Mouse (Mus musculus) induced T-regulatory cell, adult 2 months (primary cell): ENCODE data around the gene Zfp978.
"Not testable (repeated sequence)": the region's sequence is repeated elsewhere in the genome, so short reads cannot be mapped to it uniquely, and the experiment has no call there.

Experiments
- DNase-seq: peaks from one replicate; pipeline ENCODE4 v3.0.0-alpha.2; 2012; ENCODE audit warnings: low read depth

The Zfp978 gene

DNA sequence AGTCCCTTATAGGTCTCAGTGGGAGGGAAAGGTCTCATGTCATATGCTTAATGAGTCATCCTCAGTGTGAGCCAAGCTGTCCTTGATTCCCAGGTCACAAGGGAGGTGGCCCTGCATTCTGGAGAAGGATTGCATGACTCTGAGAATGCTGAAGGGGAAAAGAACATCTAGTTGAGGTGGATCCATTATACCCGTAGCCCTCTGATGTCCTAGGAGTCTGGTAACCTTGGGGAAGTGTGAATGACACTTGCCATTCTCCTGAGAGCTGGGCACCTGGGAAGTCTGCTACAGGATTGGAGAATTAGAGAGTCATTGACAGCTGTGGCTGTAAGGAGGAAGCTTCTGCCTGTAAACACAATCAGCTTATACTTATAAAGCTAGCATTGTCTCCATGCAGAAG is 55.3 kb downstream of the Zfp978 start:
- DNase-seq = not testable (repeated sequence)

DNA sequence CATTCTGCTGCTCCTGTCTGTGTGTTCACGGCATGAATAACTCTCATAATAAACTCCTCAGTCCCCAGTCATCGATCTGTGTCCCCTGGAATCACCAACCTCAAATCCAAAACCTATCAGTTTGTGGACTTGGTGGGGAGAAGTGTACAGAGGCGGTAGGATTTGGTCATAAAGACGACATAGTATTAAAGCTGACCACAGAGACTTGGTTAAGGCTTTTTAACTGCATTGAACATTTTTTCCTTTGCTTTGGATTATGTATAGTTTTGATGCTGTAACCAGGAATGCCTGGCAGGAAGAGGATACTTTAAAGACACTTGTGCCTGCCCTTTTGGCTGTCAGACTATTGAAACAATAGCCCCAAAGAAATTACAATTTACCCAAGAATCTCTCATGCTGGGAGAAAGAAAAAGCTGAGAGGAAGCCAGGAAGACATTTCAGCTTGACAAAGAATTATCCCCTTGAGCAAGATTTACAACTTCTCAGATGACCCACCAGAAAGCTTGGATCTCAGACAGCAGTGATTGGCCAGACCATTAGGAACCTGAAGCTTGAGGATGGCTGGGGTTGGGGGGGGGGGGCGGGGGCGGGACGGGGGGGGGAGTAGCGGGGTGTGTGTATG is 56.2 kb downstream of the Zfp978 start:
- DNase-seq = no peak

DNA sequence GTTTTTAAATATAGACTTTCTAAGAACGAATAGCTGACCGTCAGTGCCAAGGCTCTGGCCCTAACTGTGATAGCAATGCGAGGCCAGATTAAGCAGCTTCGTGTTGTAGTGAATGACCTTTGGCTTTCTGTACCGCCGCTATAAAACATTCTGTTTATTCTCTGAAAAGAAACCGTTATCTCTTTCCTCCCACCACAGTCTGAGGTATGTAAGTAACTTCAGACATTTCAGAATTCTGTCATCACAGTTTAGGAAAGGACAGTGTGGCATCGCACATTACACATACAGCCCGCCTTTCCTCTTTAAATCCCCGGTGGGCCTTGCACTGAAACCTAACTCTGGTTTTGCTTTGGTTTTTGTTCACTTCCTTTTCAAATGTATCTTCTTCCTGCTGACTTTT is 56.8 kb downstream of the Zfp978 start:
- no peak for DNase-seq

DNA sequence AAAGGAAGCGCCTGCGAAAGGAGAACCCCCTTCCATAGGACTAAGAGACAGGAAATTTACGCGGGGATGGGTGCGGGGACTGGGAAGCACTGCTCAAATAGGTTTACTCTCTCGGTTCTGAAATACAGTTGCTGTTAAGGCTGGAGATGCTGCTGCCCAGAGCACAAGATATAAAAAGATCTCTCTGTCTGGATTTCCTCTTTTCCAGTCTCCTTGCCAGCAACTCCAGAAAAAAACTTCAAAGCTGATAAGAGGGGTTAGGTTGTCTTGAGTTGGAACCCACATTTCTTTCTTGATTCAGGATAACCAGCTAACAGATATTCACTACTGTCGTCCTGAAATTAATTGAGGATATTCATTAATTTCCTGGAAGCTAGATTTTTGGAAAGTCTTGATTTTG is 57.2 kb downstream of the Zfp978 start:
- not testable (repeated sequence) for DNase-seq

DNA sequence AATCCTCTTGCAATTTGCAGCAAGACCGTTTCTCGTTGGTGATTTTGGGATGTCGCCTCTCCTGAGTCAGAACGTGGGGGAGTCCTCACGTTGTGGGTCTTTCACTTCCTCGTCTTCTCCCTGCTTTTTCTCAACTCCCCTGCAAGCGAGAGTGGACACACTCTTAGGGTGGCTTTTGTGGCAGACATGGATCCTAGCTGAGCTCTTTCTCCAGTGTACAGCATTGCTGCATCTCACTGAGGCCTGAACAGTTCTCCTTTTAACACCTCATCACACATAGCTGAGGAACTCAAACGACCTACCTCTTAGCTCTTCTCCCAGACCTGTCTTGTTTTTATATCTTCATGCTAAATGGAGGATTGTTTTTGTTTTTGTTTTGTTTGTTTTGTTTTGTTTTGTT is 58.1 kb downstream of the Zfp978 start:
- DNase-seq = not testable (repeated sequence)

DNA sequence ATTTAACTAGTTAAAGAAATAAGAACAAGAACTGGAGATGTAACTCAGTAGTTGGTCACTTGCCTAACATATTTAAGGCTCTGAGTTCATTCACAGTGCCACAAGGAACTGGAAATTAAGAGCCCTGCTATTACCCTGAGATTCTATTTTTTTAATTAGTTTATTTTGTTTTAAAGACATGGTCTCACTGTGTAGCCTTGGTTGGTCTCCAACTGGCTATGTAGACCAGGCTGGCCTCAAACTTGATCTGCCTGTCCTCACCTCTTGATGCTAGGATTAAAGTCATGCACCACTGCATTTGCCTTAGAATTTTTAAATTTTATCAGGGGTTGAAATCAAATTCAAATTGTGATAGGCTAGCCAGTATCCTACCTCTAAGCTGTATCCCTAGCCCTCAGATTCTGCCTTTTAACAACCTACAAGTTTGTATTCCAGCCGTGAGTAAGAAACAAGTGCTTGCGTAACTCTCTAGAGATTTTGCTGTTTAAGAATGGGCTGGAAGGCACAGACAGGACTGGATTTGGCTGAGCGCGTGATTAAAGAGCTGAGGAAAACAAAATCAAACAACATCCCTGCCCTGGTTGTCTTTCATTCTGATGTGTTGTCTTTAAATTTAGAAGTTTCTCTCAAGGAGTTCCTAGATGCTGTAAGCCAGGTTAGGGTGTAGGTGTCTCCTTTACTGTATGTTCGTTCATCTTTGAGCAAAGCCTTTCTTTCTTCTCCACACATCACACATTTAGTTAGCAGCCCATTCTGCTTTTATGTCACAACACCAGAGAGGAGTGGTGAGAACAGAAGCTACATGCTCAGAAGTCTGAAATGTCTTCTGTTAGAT is 58.9 kb downstream of the Zfp978 start:
- not testable (repeated sequence) for DNase-seq

DNA sequence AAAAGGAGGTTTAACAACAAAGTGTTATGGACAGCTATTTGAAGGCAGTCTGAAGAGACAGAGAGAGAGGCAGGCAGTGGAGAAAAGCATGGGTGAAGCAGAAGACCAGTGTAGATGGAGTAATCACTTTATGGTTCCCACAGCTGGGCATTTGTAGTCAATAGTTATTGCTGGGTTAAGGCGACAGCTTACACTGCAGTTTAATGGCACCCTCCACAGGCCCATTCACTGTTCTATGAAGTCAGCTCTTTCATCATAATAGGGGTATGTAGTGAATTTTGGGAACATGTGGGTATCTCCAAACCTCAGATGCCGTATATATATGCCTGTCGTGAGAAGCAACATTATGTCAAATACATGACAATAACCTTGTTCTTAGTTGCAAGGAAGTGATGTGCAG is 59.7 kb downstream of the Zfp978 start:
- no peak for DNase-seq

DNA sequence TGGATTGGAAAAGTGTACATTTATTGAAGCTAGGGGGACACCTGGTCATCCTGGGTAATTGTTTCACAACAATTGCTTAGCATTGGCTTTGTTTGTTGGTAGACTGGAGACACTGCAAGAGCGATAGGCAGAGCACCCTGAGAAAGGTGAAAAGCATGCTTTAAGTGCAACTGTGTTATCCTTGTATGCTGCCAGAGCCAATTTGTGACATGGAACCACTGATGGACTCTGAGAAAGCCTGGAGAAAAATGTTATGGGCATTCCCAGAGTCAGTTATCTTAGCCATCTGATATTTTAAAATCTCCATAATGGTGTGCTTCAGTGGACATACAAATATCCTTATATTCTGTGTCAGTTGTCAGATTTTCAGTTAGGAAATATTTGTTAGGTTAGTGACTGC is 60.2 kb downstream of the Zfp978 start:
- not testable (repeated sequence) for DNase-seq

DNA sequence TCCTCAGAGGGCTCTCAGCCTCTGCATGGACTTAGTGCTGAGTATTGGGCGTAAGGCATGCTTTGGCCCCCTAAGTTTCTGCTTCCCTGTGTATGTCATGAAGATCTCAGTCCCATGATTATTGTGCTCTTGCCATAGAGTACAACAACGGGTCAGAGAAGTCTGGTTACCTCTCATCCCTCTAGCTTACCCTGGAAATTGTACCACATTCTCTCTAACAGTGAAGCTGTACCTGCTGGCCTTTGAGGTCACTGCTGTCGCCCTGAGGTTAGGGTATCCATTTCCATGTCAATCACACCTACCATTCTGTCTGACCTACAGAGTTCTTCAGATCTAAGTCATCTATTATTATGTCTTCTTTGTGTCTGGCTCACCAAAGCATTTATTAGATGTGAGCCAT is 62.0 kb downstream of the Zfp978 start:
- no peak for DNase-seq

DNA sequence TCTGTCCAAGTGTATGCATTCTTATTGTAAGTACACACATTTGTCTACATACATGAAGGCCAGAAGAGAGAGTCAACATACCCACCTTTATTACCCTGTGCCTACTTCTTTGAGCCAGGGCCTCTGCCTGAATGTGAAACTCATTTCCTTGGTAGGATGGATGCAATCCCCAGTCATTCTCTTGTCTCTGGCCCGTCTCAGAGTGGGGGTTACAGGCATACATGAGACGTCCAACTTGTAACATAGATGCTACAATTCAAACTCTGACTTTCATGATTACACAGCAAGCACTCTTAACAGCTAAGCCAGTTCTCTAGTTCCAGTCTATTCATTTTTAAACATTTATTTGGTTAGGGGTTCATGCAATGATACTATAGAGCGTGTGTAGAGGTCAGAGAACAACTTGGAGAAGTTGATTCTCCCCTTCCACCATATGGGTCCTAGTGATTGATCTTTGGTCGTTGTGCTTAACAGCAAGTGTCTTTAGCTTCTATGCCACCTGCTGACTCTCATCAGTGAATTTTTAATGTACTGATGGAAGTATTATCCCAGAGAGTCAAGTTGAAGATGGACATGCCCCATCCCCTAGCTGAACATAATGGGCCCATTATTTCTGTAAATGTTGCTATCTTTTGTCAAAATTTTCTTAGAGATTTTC is 62.7 kb downstream of the Zfp978 start:
- DNase-seq = no peak

DNA sequence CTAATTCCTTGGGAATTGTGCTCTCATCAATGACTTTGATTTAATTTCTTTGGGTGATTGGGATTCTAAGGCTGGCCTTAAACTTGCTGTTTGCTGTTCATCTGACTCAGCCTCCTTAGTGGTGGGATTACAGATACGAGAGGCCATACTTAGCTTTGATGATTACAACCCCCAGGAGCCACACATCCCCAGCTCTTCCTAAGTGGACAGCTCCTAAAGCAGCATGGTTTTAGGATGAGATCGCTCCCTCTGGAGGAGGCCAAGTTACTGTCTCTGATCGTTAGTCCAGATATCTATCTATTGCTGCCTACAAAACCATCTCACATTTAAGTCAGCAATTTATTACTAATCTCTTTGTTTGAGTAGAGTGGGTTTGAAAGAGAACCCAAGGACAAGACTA is 63.3 kb downstream of the Zfp978 start:
- DNase-seq = not testable (repeated sequence)

DNA sequence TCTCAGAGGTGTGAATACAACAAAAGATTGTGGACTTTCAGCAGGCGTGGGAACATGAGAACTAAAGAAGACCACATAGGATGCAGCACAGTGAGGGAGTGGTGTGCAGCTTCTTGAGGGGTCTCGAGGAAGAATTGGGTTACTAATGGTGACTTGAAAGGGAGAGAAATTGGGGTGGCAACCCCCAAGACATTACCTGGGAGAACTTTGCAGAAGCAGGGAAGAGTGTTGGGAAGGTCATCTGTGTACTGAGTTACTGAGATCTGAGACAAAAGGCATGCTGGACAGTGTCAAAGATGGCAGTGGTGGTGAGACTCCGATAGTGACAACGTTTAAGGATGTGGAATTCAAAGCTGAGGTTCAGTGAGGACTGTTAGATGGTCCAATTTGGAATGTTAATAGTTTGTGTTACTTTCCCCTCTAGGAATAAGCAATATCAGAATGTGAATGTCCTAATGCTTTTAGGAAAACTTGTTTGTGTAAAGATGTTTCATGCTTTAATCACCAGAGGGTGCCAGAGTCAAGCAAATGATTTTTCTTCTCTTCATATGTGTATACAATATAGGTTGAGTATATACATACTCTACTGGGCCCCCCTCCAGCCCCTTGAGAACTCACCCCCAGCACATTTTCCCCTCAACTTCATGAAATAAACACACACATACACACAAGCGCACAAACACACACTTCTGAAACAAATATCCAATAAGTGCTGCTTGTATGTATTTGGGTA is 64.7 kb downstream of the Zfp978 start:
- DNase-seq = not testable (repeated sequence)

DNA sequence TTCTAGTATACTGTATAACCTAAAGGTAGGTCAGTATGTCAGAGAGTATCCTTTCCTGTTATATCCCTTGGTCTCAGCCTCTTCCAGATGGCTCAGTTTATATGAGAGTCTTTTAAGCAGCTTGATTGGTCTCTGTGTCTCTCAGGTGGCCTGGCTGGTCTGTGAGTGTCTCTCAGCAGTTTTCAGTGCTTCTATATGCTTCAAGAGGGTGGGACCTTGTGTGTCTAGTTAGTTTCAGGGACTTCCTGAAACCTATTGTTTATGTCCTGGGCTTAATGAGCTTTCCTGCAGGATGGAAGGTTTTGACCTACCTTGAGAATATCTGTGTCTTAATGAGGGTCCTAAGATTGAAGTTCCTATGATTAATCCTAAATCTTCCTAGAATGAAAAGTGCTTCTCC is 69.5 kb downstream of the Zfp978 start:
- DNase-seq = no peak

DNA sequence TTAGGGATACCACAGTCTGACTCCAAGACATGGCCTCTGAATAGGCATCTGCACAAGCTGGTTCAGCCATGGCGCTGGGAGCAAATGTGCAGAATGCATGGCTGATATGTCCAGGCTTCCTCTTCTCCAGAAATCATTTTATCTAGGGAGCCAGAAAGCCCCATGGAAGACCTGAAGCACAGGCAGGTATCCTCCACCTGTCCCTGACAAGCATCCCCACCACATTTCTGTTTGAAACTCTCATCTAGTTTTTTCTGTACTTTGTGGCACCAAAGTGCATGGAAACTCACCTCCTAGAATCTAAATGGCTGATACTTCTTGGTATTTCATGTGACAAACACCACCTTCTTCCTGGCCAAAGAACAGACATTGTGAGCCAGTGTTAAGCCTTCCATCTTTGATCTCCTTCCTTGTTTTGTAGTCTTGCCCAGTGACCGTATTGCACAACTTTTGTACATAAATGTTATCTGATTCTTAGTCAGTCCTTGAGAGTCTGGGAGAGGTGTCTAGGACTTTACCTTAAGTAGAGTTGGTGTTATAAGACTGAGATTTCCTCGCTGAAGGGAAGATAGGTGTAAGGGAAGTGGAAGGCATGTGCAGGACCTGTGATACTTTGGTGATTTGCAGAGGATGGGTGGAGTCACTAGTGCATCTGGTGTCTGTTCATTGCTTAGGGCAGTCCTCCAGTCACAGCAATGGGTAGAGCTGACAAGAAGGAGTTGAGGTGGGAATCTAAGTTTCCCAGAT is 70.8 kb downstream of the Zfp978 start:
- DNase-seq = not testable (repeated sequence)

DNA sequence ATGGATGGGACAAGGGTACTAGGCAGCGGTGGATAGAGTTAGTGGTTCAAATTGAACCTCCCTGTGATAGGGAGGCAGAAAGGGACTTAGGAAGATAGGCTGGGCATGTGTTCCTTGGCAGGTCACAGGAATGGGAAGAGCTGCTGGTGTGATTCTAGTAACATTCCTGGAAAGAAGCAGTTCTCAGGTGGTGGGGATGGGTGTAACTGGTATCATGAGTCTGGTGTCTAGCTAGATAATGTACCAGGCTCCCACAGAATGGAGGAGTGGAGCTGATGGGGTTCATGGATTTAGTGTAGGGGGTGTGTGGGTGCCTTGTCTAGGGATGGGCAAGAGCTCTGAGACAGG is 71.3 kb downstream of the Zfp978 start:
- no peak for DNase-seq

DNA sequence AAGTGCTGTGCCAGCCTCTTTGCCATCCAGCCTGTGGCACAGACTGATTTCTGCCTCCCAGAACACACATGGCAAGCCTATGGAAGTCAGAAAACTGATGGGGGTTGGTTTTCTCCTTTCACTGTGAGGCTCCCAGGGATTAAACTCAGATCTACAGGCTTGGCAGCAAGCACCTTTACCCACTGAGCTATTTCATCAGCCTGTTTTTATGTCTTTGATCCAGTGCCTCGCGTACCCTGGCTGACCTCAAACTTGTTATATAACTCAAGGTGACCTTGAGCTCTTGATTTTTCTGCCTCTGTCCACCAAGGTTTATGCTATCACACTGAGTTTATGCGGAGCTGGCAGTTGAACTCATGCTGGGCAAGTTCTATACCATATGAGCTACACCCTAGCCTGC is 71.9 kb downstream of the Zfp978 start:
- no peak for DNase-seq

DNA sequence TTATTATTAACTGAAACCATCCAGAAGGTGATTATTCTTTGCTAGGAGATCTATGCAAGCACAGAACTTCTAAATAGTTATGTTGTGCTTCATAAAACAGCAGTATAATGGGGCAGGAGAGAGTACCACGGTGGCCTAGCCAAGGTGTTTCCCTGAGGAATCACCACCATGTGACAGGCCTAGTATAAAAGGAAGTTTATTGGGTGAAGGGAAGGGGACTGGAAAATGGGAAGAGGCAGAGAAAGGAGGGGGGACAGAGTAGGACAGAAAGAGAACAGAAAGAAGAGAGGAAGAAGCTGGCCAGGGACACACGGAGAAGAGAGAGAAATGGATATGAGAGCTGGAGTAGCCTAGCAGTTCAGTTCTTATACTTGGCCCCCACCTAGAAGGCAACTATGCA is 72.8 kb downstream of the Zfp978 start:
- DNase-seq = no peak
